Mouse (Mus musculus): ENCODE measurements around the gene Rbfox3. TPM values are rescaled to one million over a fixed set of nuclear protein-coding genes. Genes with fewer than 3 reads are reported as not detected.

Gene Rbfox3
- total RNA-seq, 2 experiments from 2014 or later, result not detected

DNA sequence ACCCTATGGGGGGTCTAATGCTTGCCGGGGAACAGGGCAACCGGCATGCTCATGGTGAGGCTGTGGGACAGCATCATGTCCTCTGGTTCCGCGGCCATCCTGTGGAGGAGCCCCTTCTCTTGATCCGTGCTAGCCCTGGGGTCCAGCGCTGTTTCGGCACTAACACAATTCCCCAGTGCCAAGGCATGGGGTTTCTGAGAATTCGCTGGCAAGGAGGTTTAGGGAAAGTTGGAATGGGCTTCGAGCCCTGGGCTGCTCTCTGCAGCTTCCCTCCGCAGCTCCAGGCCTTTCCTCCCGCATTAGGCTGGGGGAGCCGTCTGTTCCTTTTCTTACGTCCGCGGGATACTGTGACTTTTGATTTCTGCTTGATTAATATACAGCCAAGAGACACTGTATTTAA, 334.1 kb downstream of the Rbfox3 start:
- ATAC-seq (replicated peaks; ENCODE audit: low FRiP score, poor library complexity, severe bottlenecking), result no peak

- ATAC-seq (replicated peaks; ENCODE audit: low FRiP score, poor library complexity, severe bottlenecking), result no peak
These were observed 334.8 kb downstream of the Rbfox3 start for GRCm38 (mm10) chr11:118576611-118577010.

DNA sequence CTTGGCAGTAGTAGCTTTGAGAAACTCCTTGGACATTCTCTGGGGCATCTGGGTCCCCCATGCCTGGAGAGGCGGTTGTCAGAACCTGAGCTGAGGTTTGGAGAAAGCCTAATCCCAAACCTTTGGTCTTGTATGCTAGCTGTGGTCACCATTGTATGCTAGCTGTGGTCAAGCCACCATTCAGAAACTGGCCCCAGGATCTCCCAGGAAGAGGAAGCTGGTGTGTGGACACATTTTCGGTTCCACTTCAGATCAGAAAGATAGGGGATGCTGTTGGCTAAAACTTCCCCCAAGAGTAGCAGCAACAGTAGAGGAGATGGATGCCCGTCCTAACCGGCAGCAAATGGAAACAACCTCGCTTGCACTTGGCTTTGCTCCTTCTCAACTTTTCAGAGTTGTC, 337.0 kb downstream of the Rbfox3 start:
- ATAC-seq (replicated peaks; ENCODE audit: low FRiP score, poor library complexity, severe bottlenecking), result no peak

GRCm38 (mm10) chr11:118573569-118573968, 337.8 kb downstream of the Rbfox3 start:
- ATAC-seq (replicated peaks; ENCODE audit: low FRiP score, poor library complexity, severe bottlenecking), result no peak

DNA sequence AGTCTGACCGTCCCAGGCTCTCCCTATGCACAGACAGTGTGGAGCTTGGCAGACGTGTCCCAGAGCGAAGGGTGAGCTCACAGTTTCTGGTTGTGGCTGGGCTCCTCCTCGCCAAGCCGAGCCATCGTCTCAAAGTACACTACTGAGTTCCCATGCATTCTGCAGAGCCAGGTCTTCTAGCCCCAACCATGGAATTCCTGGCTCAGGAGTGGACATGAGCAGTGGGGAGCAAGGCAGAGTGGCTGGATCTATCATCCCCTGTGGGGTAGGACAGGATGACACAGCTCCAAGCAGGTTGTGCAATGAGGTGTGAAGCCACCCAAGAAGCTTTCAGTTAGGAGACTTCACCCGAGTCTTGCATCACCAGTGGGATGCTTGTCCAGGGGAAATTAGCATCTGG, 338.4 kb downstream of the Rbfox3 start:
- no peak for ATAC-seq (replicated peaks; ENCODE audit: low FRiP score, poor library complexity, severe bottlenecking)

DNA sequence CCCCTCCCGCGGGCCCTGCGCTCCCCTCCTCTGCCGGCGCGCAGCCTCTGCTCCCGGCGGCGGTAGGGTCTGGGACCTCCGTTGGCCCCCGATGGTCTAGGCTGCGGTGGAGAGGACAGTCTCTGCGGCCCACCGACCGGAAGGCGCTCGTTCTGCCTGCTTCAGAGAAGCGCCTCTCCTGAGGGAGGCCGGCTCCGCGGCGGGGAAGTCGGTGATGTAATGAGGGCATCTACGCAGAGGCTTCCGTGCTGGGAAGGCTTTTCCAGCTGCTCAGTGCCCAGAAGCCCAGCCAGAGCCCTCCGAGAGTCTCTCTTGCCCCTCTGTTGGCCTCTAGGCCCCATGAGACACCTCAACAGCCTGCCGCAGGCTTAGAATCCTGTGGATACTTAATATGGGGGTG, 341.2 kb downstream of the Rbfox3 start:
- no peak for ATAC-seq (replicated peaks; ENCODE audit: low FRiP score, poor library complexity, severe bottlenecking)

GRCm38 (mm10) chr11:118569571-118570062, 341.8 kb downstream of the Rbfox3 start:
- ATAC-seq (replicated peaks; ENCODE audit: low FRiP score, poor library complexity, severe bottlenecking), result no peak

GRCm38 (mm10) chr11:118563877-118564276, 347.5 kb downstream of the Rbfox3 start:
- ATAC-seq (replicated peaks; ENCODE audit: low FRiP score, poor library complexity, severe bottlenecking), result no peak

- no peak for ATAC-seq (replicated peaks; ENCODE audit: low FRiP score, poor library complexity, severe bottlenecking)
These were observed 348.6 kb downstream of the Rbfox3 start for GRCm38 (mm10) chr11:118562847-118563246.

DNA sequence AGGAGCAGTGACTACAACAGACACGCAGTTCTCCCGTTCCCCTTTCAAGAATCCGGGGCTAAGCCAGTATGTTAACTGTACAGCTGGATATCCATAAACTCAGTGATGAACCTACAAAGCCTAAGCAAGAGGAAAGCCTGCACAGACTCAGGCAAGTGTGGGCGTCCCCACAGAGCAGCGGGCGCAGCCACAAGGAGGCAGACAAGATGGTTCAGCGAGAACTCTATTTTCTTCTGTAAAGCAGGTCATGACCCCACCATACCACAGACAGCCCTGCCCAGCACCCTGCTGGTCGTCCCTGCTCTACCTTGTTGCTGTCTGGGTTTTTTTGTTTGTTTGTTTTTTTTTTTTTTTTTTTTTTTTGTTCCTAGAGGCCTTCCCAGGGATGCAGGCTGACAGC, 353.2 kb downstream of the Rbfox3 start:
- ATAC-seq (replicated peaks; ENCODE audit: low FRiP score, poor library complexity, severe bottlenecking), result no peak

DNA sequence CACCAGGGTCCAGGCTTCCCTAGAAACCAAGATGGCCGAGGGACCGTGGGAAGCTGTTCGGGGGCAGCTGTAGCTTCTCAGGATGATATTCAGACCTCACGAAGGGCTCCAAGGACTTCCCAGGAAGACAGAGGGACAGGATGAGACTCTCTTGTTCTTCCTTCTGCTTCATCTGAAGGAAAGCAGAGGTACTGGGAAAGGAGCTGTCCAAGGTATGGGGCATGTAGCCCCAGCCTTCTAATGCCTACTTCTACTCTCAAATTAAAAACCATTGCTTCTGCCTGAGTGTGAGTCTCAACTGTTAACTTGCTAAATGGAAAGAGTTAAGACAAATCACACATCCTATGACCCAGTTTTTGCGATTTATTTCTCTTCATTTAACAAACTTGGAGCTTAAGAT, 355.8 kb downstream of the Rbfox3 start:
- ATAC-seq (replicated peaks; ENCODE audit: low FRiP score, poor library complexity, severe bottlenecking), result no peak

DNA sequence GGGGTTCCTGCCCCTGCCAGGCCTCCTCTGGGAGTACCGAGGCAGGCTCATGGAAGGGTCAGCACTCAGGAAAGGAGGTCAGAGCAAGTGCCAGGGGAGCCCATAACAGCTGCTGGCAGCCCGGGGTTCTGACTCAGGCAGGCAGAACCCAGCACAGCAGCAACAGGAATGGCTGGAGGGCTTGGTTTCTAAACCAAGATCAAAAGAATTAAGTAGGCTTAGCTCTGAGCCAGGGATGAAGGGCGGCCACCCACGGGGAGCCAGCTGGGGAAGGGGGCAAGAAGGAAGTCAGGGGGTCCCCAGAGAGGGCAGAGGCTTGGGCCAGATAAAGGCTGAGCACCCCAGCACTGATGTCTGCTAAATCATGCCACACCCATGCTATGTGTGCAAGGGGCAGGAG, 356.9 kb downstream of the Rbfox3 start:
- ATAC-seq (replicated peaks; ENCODE audit: low FRiP score, poor library complexity, severe bottlenecking), result no peak

DNA sequence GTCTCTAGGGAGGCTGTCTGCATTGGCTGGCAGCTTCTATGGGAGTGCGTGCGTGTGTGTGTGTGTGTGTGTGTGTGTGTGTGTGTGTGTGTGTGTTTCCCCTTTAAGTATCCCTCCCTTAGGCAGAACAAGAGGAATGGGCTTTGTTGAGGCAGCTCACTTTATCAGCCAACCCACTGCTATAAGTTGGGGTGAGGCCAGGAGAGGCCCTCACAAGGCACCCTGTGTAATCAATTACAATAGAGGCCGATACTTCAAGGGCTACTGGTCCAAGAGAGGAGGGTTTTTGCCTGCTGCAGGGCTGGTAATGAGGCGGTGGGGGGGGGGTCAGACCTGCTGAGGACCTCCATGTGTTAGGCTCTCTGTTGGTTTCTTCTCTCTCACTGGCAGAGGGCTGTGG, 357.5 kb downstream of the Rbfox3 start:
- ATAC-seq (replicated peaks; ENCODE audit: low FRiP score, poor library complexity, severe bottlenecking), result no peak

DNA sequence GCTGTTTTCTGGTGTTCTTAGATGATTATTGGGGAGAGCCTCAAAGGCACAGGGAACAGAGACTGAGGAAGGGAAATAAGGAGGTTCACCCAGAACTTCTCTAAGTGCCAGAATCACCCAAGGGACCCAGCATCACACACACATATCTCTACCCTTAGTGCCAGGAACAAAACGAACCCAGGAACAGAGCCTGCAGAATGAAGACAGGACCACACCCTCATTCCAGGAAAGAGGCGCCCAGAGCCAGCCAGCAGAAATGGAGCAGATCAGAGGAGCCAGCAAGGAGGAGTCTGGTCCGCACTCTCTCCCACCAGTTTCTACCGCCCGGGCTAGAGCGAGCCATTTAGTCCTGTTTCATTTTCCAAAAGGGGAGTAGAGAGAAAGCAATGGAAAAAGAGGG, 358.4 kb downstream of the Rbfox3 start:
- ATAC-seq (replicated peaks; ENCODE audit: low FRiP score, poor library complexity, severe bottlenecking), result no peak

- no peak for ATAC-seq (replicated peaks; ENCODE audit: low FRiP score, poor library complexity, severe bottlenecking)
These were observed 358.9 kb downstream of the Rbfox3 start for GRCm38 (mm10) chr11:118552478-118552877.

- no peak for ATAC-seq (replicated peaks; ENCODE audit: low FRiP score, poor library complexity, severe bottlenecking)
These were observed 359.7 kb downstream of the Rbfox3 start for GRCm38 (mm10) chr11:118551705-118552104.

GRCm38 (mm10) chr11:118550773-118551520, 360.4 kb downstream of the Rbfox3 start:
- no peak for ATAC-seq (replicated peaks; ENCODE audit: low FRiP score, poor library complexity, severe bottlenecking)

DNA sequence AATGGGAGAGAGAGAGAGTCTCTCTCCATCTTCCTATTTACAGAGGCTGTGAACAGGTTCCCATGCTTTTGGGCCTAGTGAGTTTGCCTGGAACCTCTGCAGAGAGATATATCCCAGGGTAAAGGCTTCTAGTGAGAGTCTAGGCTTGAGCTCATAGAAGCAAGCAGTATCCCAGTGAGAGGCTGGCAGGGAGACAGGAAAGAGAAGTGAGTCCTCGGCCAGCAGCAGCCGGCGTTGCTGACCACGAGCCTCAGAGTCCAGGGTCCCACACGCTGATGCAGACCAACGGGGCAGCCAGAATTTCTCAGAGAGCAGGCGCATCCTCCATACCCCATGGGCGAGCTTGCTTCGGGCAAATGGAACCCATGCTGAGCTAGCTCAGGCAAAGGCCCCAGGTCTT, 363.2 kb downstream of the Rbfox3 start:
- ATAC-seq (replicated peaks; ENCODE audit: low FRiP score, poor library complexity, severe bottlenecking), result no peak

DNA sequence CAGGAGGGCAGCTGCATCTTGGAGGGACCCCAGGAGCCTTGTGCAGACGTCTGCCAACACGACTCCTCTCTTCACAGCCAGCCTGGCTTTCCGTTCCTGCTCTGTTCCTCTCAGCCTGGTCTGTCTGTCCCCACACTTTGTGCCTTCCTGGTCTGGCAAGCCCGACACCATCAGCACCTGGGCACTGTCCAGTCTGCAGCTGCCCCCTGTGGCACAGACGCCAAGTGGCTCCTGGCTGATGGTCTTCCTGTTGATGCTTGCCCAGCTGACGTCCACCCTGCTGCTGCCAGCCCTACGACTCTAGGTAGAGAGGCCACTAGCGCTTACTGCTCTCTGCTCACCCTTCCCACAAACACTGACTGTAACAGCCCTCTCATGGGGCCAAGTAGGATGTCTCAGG, 365.1 kb downstream of the Rbfox3 start:
- no peak for ATAC-seq (replicated peaks; ENCODE audit: low FRiP score, poor library complexity, severe bottlenecking)

- no peak for ATAC-seq (replicated peaks; ENCODE audit: low FRiP score, poor library complexity, severe bottlenecking)
These were observed 365.7 kb downstream of the Rbfox3 start for GRCm38 (mm10) chr11:118545690-118546089.

DNA sequence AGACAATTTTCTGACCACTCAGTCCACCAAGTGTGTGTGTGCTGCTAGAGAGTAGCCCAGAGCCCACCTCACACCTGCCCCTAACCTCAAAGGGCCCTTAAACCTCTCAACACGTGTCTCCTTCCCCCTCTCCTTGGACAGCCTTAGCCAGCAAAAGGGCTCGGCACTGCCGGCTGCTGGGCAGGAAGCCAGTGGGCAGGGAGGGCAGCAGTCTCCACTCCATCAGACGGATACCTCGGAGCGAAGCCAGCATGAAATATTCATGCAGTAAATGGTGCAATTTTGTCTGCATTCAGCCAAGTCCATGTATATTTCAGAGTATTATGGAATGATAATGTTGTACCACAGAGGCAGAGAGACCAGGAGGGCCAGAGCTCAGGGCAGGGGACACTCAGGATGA, 366.8 kb downstream of the Rbfox3 start:
- no peak for ATAC-seq (replicated peaks; ENCODE audit: low FRiP score, poor library complexity, severe bottlenecking)

DNA sequence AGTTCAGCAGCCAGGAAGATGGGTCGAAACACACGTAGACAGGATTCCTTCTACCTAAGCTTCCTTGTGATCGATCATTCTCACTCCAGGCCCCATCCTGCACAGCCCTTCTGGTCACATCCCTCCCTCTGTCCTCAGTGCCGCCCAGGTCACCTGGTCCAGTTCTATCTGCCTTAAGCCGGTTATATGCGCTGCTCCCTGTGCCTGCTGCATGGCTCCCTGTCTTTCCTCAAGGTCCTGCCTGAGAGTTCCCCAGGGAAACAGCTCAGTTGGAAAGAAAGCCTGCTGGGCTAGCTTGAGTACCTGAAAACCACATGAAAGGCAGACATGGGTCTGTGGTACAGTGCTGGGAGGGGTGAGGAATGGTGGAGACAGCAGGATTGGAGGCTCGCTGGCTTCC, 368.5 kb downstream of the Rbfox3 start:
- ATAC-seq (replicated peaks; ENCODE audit: low FRiP score, poor library complexity, severe bottlenecking), result no peak

Measured in erythroid progenitor cell, adult 5-6 weeks (primary cell).